Mouse (Mus musculus) heart, postnatal 14 days (tissue): ENCODE data around the gene Iqcf1. TPM values are rescaled to one million over a fixed set of nuclear protein-coding genes. Genes with fewer than 3 reads are reported as not detected.
A peak's percentile ranks its signal among the peaks of the same experiment; 100 is the strongest.

Source experiments
- DNase-seq, 2 experiments: peaks; one replicate each; pipeline ENCODE4 v3.0.0; 2021 to 2022
- intact Hi-C: fragments of 180-260 bp; cut with DNase I; formaldehyde crosslinking; loops from one replicate; pipeline ENCODE4 v1.15.1; 2025
- long read RNA-seq, 2 experiments: library from polyadenylated mRNA; stranded (forward); transcript quantifications; one replicate each; pipeline ENCODE4 v2.0.0; 2021
- total RNA-seq, 2 experiments: library from RNA; stranded (reverse); gene quantifications; 2 replicates each; pipeline ENCODE4 v1.2.3; 2021

Gene Iqcf1
- total RNA-seq: not detected
- long read RNA-seq, experiment 1: 0 reads
- long read RNA-seq, experiment 2: 0 reads

GRCm38 (mm10) chr9:106499667-106500066 lies at the start of gene Iqcf1:
Iqcf1 (plus strand) TSS chr9:106499967.
- no peak for DNase-seq
- intact Hi-C loops: no loop called here

- peak; percentile 47 to 51 for DNase-seq
- intact Hi-C loops: no loop called here
These were observed 49.1 kb upstream of the Iqcf1 start for GRCm38 (mm10) chr9:106450661-106451060.

- DNase-seq: no peak
- intact Hi-C loops: no loop called here
These were observed 48.5 kb upstream of the Iqcf1 start for GRCm38 (mm10) chr9:106451298-106451697.

GRCm38 (mm10) chr9:106451899-106452298 lies 47.9 kb upstream of the Iqcf1 start:
- no peak for DNase-seq
- intact Hi-C loops: no loop called here

- DNase-seq: no peak
- intact Hi-C loops: no loop called here
These were observed 47.4 kb upstream of the Iqcf1 start for GRCm38 (mm10) chr9:106452351-106452750.

GRCm38 (mm10) chr9:106452821-106453220 lies 46.9 kb upstream of the Iqcf1 start:
- peak; percentile 48 to 51 for DNase-seq
- intact Hi-C loops: no loop called here

GRCm38 (mm10) chr9:106453271-106454070 lies 46.3 kb upstream of the Iqcf1 start, which contains the start of gene Pcbp4:
Pcbp4 (plus strand) TSS chr9:106453291.
- peak; percentile 74 to 76 for DNase-seq
- intact Hi-C loops: no loop called here

- intact Hi-C loops: no loop called here
- no peak for DNase-seq
These were observed 45.6 kb upstream of the Iqcf1 start for GRCm38 (mm10) chr9:106454071-106454761.

- intact Hi-C loops: no loop called here
- DNase-seq: no peak
These were observed 44.7 kb upstream of the Iqcf1 start for GRCm38 (mm10) chr9:106454888-106455681.

GRCm38 (mm10) chr9:106456325-106457162 lies 43.2 kb upstream of the Iqcf1 start:
- intact Hi-C loops: no loop called here
- DNase-seq: no peak

GRCm38 (mm10) chr9:106457163-106457559 lies 42.6 kb upstream of the Iqcf1 start:
- intact Hi-C loops: no loop called here
- no peak for DNase-seq

GRCm38 (mm10) chr9:106457920-106458319 lies 41.8 kb upstream of the Iqcf1 start:
- DNase-seq: peak in 1 of 2 experiments; percentile 45
- intact Hi-C loops: no loop called here

GRCm38 (mm10) chr9:106459946-106460345 lies 39.8 kb upstream of the Iqcf1 start:
- intact Hi-C loops: no loop called here
- DNase-seq: no peak

- intact Hi-C loops: no loop called here
- no peak for DNase-seq
These were observed 39.3 kb upstream of the Iqcf1 start for GRCm38 (mm10) chr9:106460401-106461025.

- no peak for DNase-seq
- intact Hi-C loops: no loop called here
These were observed 38.7 kb upstream of the Iqcf1 start for GRCm38 (mm10) chr9:106461026-106461415.

GRCm38 (mm10) chr9:106461641-106462429 lies 37.9 kb upstream of the Iqcf1 start:
- DNase-seq: no peak
- intact Hi-C loops: no loop called here

GRCm38 (mm10) chr9:106462430-106462800 lies 37.4 kb upstream of the Iqcf1 start:
- intact Hi-C loops: no loop called here
- DNase-seq: no peak

- no peak for DNase-seq
- intact Hi-C loops: no loop called here
These were observed 36.4 kb upstream of the Iqcf1 start for GRCm38 (mm10) chr9:106463122-106464063.
